In the genomic region with DNA sequence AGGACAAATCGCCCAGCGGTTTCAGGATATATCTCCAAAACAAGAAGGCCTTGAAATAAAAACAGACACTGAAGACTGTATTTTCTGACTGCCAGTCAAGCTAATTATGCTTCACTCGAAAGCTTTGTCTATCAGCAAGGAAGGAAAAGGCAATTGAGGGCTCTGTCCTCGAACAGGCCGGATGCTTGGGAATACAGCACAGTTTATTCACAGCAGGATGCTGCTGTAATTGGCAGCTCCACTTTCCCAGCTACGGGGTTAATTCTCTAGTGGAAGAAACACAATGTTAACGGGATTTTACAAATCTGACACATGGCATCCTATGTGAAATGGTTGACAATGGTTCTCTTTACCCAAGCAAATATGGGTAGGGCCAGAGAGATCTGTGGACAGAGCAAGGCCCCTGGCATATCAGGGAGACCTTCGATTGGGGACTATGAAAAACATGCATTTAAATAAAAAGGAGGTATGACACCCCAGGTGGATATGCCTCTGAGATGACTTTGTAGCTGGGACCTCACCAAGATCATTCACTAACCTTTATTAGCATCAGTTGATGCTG, we compare ENCODE assay signal across 18 mouse cellular contexts.
DNase-seq lines count a peak whose midpoint lies in the region; ATAC-seq and TF ChIP-seq lines count a peak whose summit lies in the region.
"Had no signal": no experiment of that assay in that cellular context is flagged by ENCODE, and none has a peak within 500 bp of the region (broad histone marks: within the 10 kb centered on the region; RNA-seq: fewer than 3 reads in every experiment).

No protein-coding gene starts in this region.

- no peaks in the 10 kb centered on the region for H3K9me3 ChIP-seq in midbrain, embryonic 12.5 days
- no peaks in the 10 kb centered on the region for H3K9me3 ChIP-seq in midbrain, embryonic 10.5 days (replicated peaks)
- no peaks in the 10 kb centered on the region for H3K9me3 ChIP-seq in forebrain, embryonic 13.5 days (replicated peaks)
- H3K9me3 ChIP-seq in hindbrain, postnatal 0 days (ENCODE audit: low read length): no peaks in the 10 kb centered on the region
- H3K9me3 ChIP-seq: embryonic facial prominence, embryonic 15.5 days; heart, embryonic 10.5 days; stomach, embryonic 15.5 days had no signal

- H3K9ac ChIP-seq in midbrain, embryonic 12.5 days (replicated peaks): no peak overlapping the region
- no peak overlapping the region for H3K9ac ChIP-seq in forebrain, embryonic 13.5 days
- H3K9ac ChIP-seq in hindbrain, postnatal 0 days (replicated peaks; ENCODE audit: low read length): no peak overlapping the region
- H3K9ac ChIP-seq: embryonic facial prominence, embryonic 15.5 days; stomach, embryonic 15.5 days had no signal

- no peak for TF ChIP-seq CTCF in hindbrain, postnatal 0 days (IDR thresholded peaks at IDR 0.05; ENCODE audit: low read depth)

- no peaks in the 10 kb centered on the region for H3K36me3 ChIP-seq in midbrain, embryonic 12.5 days
- H3K36me3 ChIP-seq in midbrain, embryonic 10.5 days: no peaks in the 10 kb centered on the region
- H3K36me3 ChIP-seq in forebrain, embryonic 13.5 days (ENCODE audit: poor library complexity, severe bottlenecking): no peaks in the 10 kb centered on the region
- H3K36me3 ChIP-seq in hindbrain, postnatal 0 days (ENCODE audit: insufficient read depth, low read length): no peaks in the 10 kb centered on the region
- H3K36me3 ChIP-seq: embryonic facial prominence, embryonic 15.5 days; heart, embryonic 10.5 days; stomach, embryonic 15.5 days had no signal

- H3K4me2 ChIP-seq in midbrain, embryonic 12.5 days (replicated peaks): no peak overlapping the region
- peak overlapping the region; percentile 8; the same call in 1 of the 2 replicates for H3K4me2 ChIP-seq in forebrain, embryonic 13.5 days
- H3K4me2 ChIP-seq in hindbrain, postnatal 0 days (ENCODE audit: low read depth, low read length): no peak overlapping the region
- H3K4me2 ChIP-seq: embryonic facial prominence, embryonic 15.5 days; stomach, embryonic 15.5 days had no signal

- WGBS in midbrain, embryonic 12.5 days: 38% methylated on average over 8 of the region's 8 CpGs
- WGBS in midbrain, embryonic 10.5 days: 53% methylated on average over 8 of the region's 8 CpGs
- WGBS in forebrain, embryonic 13.5 days: 8% methylated on average over 8 of the region's 8 CpGs
- 23% methylated on average over 8 of the region's 8 CpGs for WGBS in hindbrain, postnatal 0 days

- H3K4me1 ChIP-seq in midbrain, embryonic 12.5 days: peaks cover 25% of the 10 kb centered on the region
- H3K4me1 ChIP-seq in midbrain, embryonic 10.5 days: peaks cover 23% of the 10 kb centered on the region
- H3K4me1 ChIP-seq in forebrain, embryonic 13.5 days: peaks cover 14% of the 10 kb centered on the region
- peaks cover 10% of the 10 kb centered on the region for H3K4me1 ChIP-seq in hindbrain, postnatal 0 days (ENCODE audit: insufficient read depth, low read length)
- H3K4me1 ChIP-seq: embryonic facial prominence, embryonic 15.5 days; megakaryocyte, embryonic 14.5 days; stomach, embryonic 15.5 days had no signal

- H3K27ac ChIP-seq in midbrain, embryonic 12.5 days (replicated peaks): peak overlapping the region; percentile 52
- H3K27ac ChIP-seq in midbrain, embryonic 10.5 days (replicated peaks): no peak overlapping the region
- peak overlapping the region; percentile 60 for H3K27ac ChIP-seq in forebrain, embryonic 13.5 days
- no peak overlapping the region for H3K27ac ChIP-seq in hindbrain, postnatal 0 days
- H3K27ac ChIP-seq: embryonic facial prominence, embryonic 15.5 days; heart, embryonic 10.5 days; stomach, embryonic 15.5 days had no signal

- ATAC-seq in midbrain, embryonic 12.5 days (ENCODE audit: low FRiP score, low read depth): no peak
- peak; percentile 60 for ATAC-seq in forebrain, embryonic 13.5 days
- ATAC-seq in hindbrain, postnatal 0 days: no peak
- no peak for ATAC-seq in cerebellum, adult (ENCODE audit: insufficient number of reproducible peaks, low FRiP score, low TSS enrichment)

- H3K27me3 ChIP-seq in midbrain, embryonic 12.5 days: no peaks in the 10 kb centered on the region
- H3K27me3 ChIP-seq in midbrain, embryonic 10.5 days (ENCODE audit: low read depth, poor library complexity, severe bottlenecking): no peaks in the 10 kb centered on the region
- no peaks in the 10 kb centered on the region for H3K27me3 ChIP-seq in forebrain, embryonic 13.5 days
- H3K27me3 ChIP-seq in hindbrain, postnatal 0 days (ENCODE audit: insufficient read depth, low read length): no peaks in the 10 kb centered on the region
- H3K27me3 ChIP-seq: embryonic facial prominence, embryonic 15.5 days; megakaryocyte, embryonic 14.5 days; stomach, embryonic 15.5 days had no signal

- H3K4me3 ChIP-seq in midbrain, embryonic 12.5 days: no peak overlapping the region
- H3K4me3 ChIP-seq in midbrain, embryonic 10.5 days: no peak overlapping the region
- H3K4me3 ChIP-seq in forebrain, embryonic 13.5 days: no peak overlapping the region
- H3K4me3 ChIP-seq in hindbrain, postnatal 0 days (ENCODE audit: low read length): no peak overlapping the region
- H3K4me3 ChIP-seq: embryonic facial prominence, embryonic 15.5 days; heart, embryonic 10.5 days; megakaryocyte, embryonic 14.5 days; stomach, embryonic 15.5 days had no signal

- no peak for DNase-seq in midbrain, embryonic 10.5 days (ENCODE audit: low spot score)
- peak; percentile 45 for DNase-seq in hindbrain, postnatal 0 days (ENCODE audit: low spot score)
- DNase-seq in retina, postnatal 1 day: peak; percentile 65
- DNase-seq in cerebellum, adult 9-11 months: no peak
- DNase-seq: adrenal gland, postnatal 36 days; gastrocnemius, postnatal 14 days; heart, postnatal 14 days; kidney, adult 11 months; kidney, postnatal 14 days; liver; lung, adult 2 months had no signal

Comparison
In these comparisons a context has a peak if more than half of its experiments do, and no peak if none do; other contexts are left out.
1. H3K27ac ChIP-seq: peak in midbrain, embryonic 12.5 days (single experiment) and forebrain, embryonic 13.5 days (single experiment); none in midbrain, embryonic 10.5 days (single experiment) and hindbrain, postnatal 0 days (single experiment).
2. DNase-seq: peak in hindbrain, postnatal 0 days (single experiment) and retina, postnatal 1 day (single experiment); none in midbrain, embryonic 10.5 days (single experiment) and cerebellum, adult 9-11 months (single experiment).